Mouse (Mus musculus) kidney, embryonic 15.5 days (tissue): Measurements from ENCODE around the gene Pask. TPM values are rescaled to one million over a fixed set of nuclear protein-coding genes. Genes with fewer than 3 reads are reported as not detected.

Experiments
- ATAC-seq: fragments of 200-750 bp; cut with Nextera tagmentation; replicated peaks from 2 replicates; pipeline ENCODE4 v1.8.0; 2017; ENCODE audit warnings: moderate TSS enrichment; ENCODE audit not compliant: low FRiP score
- H3K27ac ChIP-seq: fragments of 300-500 bp; sonication (generic); 2 replicates; pipeline ENCODE4 v1.5.1; 2015; ENCODE audit warnings: mild to moderate bottlenecking, inconsistent platforms
- H3K27me3 ChIP-seq: fragments of 300-500 bp; sonication (generic); 2 replicates; pipeline ENCODE4 v1.6.1; 2015; ENCODE audit warnings: inconsistent platforms
- H3K36me3 ChIP-seq: fragments of 300-500 bp; sonication (generic); 2 replicates; pipeline ENCODE4 v1.6.1; 2015; ENCODE audit warnings: inconsistent platforms
- H3K4me1 ChIP-seq: fragments of 300-500 bp; sonication (generic); 2 replicates; pipeline ENCODE4 v1.6.1; 2015; ENCODE audit warnings: inconsistent platforms
- H3K4me2 ChIP-seq: fragments of 300-500 bp; sonication (generic); 2 replicates; pipeline ENCODE4 v1.6.1; 2015; ENCODE audit warnings: moderate library complexity, mild to moderate bottlenecking, inconsistent platforms
- H3K4me3 ChIP-seq: fragments of 300-500 bp; sonication (generic); replicated peaks from 2 replicates; pipeline ENCODE4 v1.5.1; 2015; ENCODE audit warnings: mild to moderate bottlenecking, inconsistent platforms
- H3K9ac ChIP-seq: fragments of 300-500 bp; sonication (generic); 2 replicates; pipeline ENCODE4 v1.6.1; 2015; ENCODE audit warnings: mild to moderate bottlenecking, inconsistent platforms
- H3K9me3 ChIP-seq: fragments of 300-500 bp; sonication (generic); replicated peaks from 2 replicates; pipeline ENCODE4 v1.6.1; 2016; ENCODE audit warnings: inconsistent platforms
- WGBS: fragments of 180-500 bp; shearing (Covaris S2); methylation state at CpG from one replicate; pipeline ENCODE4 v1.1.7; 2015; ENCODE audit warnings: mixed read lengths; 5-methylcytosine and 5-hydroxymethylcytosine counted together
- microRNA-seq: library from miRNA; unstranded; fragments of <30 nt; microRNA quantifications from one replicate; pipeline ENCODE4, GENCODE M21; 2016
- polyA plus RNA-seq: library from polyadenylated mRNA; unstranded; fragments of >200 nt; fragmentation: Nextera tagmentation; extraction: Ambion mirVana; gene quantifications from 2 replicates; pipeline ENCODE4 v1.2.1, GENCODE M21; 2015

The Pask gene
- polyA plus RNA-seq, 1 experiment from 2014 or later = 17.4 TPM

DNA sequence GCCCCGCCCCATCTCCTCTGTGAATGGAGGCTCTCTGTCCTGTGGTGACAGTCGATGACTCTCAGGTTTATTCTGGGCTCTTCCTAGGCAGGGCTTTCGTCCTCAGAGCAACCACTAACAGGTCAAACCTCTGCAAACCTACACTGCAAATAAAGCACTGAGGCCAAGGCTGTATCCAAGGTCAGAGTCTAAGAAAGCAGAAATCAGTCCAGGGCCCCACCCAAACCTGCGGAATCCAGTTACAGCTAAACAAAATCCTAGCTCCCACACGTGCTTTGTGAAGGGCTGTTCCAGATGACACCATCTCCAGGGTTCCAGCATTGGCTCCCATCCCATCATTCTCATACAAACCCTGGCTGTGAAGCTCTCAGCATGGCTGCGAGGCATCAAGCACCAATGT is 67.7 kb downstream of the Pask start:
- Histone ChIP-seq H3K27ac (no peak overlapping the region), H3K9me3 (no peaks in the 10 kb centered on the region), H3K4me3 (no peak overlapping the region), H3K27me3 (no peaks in the 10 kb centered on the region), H3K9ac (no peak overlapping the region), H3K4me1 (peaks cover 3% of the 10 kb centered on the region; the same call in 1 of the 2 replicates), H3K36me3 (no peaks in the 10 kb centered on the region), H3K4me2 (no peak overlapping the region)
- ATAC-seq = no peak
- whole genome bisulfite sequencing = 74% methylated on average over 6 of the region's 6 CpGs

DNA sequence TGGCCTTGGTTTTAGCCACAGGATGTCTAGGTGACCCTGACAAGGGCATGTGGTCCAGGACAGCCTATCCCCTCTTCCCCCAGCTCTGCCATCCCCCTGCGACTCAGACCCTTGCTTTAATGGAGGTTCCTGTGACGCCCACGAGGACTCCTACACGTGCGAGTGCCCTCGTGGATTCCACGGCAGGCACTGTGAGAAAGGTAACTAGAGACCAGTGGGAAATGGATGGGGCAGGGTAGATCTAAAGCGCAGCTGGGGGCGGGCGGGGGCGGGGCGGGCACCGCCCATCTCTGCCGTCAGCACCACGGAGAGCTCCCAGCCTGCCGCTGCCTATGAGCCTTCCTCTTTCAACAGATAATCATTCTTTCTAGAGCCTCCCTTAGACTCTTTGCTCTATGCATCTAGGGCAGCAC is 70.9 kb downstream of the Pask start:
- Histone ChIP-seq H3K36me3 (no peaks in the 10 kb centered on the region; the same call in 1 of the 2 replicates), H3K9ac (no peak overlapping the region), H3K4me3 (no peak overlapping the region), H3K9me3 (no peaks in the 10 kb centered on the region), H3K27me3 (no peaks in the 10 kb centered on the region), H3K4me1 (peaks cover 4% of the 10 kb centered on the region; the same call in 1 of the 2 replicates), H3K4me2 (no peak overlapping the region), H3K27ac (no peak overlapping the region)
- WGBS = 4% methylated on average over 16 of the region's 16 CpGs
- peak; percentile 52; the same call in 1 of the 2 replicates for ATAC-seq

DNA sequence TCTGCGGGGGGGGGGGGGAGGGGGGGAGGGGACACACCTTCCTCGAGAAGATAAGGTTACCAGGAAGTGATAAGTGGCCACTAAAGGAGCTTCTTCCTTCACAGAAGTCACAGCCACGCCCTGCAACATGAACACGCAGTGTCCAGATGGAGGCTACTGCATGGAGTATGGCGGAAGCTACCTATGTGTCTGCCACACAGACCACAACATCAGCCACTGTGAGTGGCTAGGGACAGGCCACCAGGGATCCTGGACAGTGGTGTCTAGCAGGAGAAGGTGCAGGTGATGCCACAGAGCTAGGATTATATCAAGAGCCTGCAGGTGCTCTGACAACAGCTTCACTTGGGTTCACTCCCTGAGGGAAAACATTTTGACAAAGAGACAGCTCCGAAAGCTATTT is 71.5 kb downstream of the Pask start:
- 81% methylated on average over 5 of the region's 6 CpGs for WGBS

GRCm38 (mm10) chr1:93270516-93271240 is 72.6 kb downstream of the Pask start:
- Histone ChIP-seq H3K4me2 (no peak overlapping the region), H3K9me3 (no peaks in the 10 kb centered on the region), H3K27me3 (no peaks in the 10 kb centered on the region), H3K4me1 (peaks cover 10% of the 10 kb centered on the region; the same call in 1 of the 2 replicates), H3K27ac (no peak overlapping the region), H3K9ac (no peak overlapping the region), H3K4me3 (no peak overlapping the region), H3K36me3 (no peaks in the 10 kb centered on the region; the same call in 1 of the 2 replicates)
- no peak for ATAC-seq
- WGBS = 73% methylated on average over 3 of the region's 3 CpGs

More for the DNA sequence above, 71.5 kb downstream of the Pask start:
- H3K27ac ChIP-seq = no peak overlapping the region
- no peak overlapping the region for H3K9ac ChIP-seq
- peaks cover 8% of the 10 kb centered on the region; the same call in 1 of the 2 replicates for H3K4me1 ChIP-seq
- H3K4me2 ChIP-seq = no peak overlapping the region
- no peaks in the 10 kb centered on the region; the same call in 1 of the 2 replicates for H3K36me3 ChIP-seq
- H3K27me3 ChIP-seq = no peaks in the 10 kb centered on the region
- H3K9me3 ChIP-seq = no peaks in the 10 kb centered on the region
- no peak for ATAC-seq
- no peak overlapping the region for H3K4me3 ChIP-seq

- Histone ChIP-seq H3K36me3 (peaks cover 4% of the 10 kb centered on the region; the same call in 1 of the 2 replicates), H3K4me1 (peaks cover 10% of the 10 kb centered on the region; the same call in 1 of the 2 replicates), H3K27me3 (no peaks in the 10 kb centered on the region), H3K9ac (no peak overlapping the region), H3K27ac (no peak overlapping the region), H3K4me2 (no peak overlapping the region), H3K4me3 (no peak overlapping the region), H3K9me3 (no peaks in the 10 kb centered on the region)
- 90% methylated on average over 2 of the region's 2 CpGs for WGBS
- no peak for ATAC-seq
Observed at GRCm38 (mm10) chr1:93268246-93268645, 75.0 kb downstream of the Pask start.

DNA sequence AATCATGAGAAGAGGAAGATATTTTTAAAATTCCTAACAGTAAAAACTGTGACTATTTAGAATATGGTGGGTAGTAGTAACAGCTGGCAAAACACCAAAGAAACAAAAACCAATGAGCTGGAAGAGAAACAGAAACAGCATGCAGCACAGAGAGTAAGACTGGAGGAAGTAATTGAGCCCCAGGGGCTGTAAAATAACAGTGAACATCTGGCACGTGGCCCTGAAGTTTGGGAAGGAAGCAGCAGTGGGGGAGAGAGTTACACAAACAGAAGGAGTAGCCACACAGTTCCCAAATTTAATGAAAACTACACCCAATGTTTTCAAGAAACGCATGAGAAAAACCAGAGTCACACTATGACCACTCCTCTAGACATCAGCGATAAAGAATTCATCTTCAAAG is 76.1 kb downstream of the Pask start:
- Histone ChIP-seq H3K4me3 (no peak overlapping the region), H3K27me3 (no peaks in the 10 kb centered on the region), H3K9ac (no peak overlapping the region), H3K4me2 (no peak overlapping the region), H3K36me3 (peaks cover 4% of the 10 kb centered on the region; the same call in 1 of the 2 replicates), H3K4me1 (peaks cover 8% of the 10 kb centered on the region; the same call in 1 of the 2 replicates), H3K27ac (no peak overlapping the region), H3K9me3 (no peaks in the 10 kb centered on the region)
- ATAC-seq = no peak
- 18% methylated on average over 3 of the region's 3 CpGs for WGBS

Small RNAs within 50 kb of the gene (microRNA-seq; reads per million reads assigned to microRNA genes)
- gene Mir6345 (not detected), gene Mir6901 (1.2 reads per million), gene Mir6902 (not detected)

Other genes starting within 250 kb of the Pask start
- 7.0 and 10.0 TPM in 2 replicates for gene Kif1a, start 241.5 kb downstream of the Pask start, polyA plus RNA-seq
- gene Agxt, start 208.2 kb downstream of the Pask start, polyA plus RNA-seq = 0.38 TPM in 1 of 2 replicates, not detected in the other
- gene 2310007B03Rik, start 182.5 kb downstream of the Pask start, polyA plus RNA-seq = 1.2 and 1.4 TPM in 2 replicates
- 0.19 and 0.25 TPM in 2 replicates for gene Crocc2, start 174.8 kb downstream of the Pask start, polyA plus RNA-seq
- 11.1 and 14.7 TPM in 2 replicates for gene Sned1, start 107.6 kb downstream of the Pask start, polyA plus RNA-seq
- gene Mterf4, start 37.6 kb downstream of the Pask start, polyA plus RNA-seq = 32.6 and 36.5 TPM in 2 replicates
- 62.5 and 68.0 TPM in 2 replicates for gene Ppp1r7, start 628 bp downstream of the Pask start, polyA plus RNA-seq
- gene Ano7, start 30.4 kb upstream of the Pask start, polyA plus RNA-seq = 0.35 and 0.44 TPM in 2 replicates
- gene Hdlbp, start 135.3 kb upstream of the Pask start, polyA plus RNA-seq = 154 and 158 TPM in 2 replicates
- gene Farp2, start 168.6 kb upstream of the Pask start, polyA plus RNA-seq = 7.9 and 9.2 TPM in 2 replicates